Mouse (Mus musculus) brain, embryonic 14.5 days (tissue): ENCODE results near the gene Eif4g3.

Experiments used
- CTCF ChIP-seq: fragments of 200-500 bp; IDR thresholded peaks from 2 replicates; pipeline ENCODE4 v1.5.1; 2012; ENCODE audit warnings: inconsistent platforms, mild to moderate bottlenecking, moderate library complexity, borderline replicate concordance; ENCODE audit not compliant: insufficient read depth, insufficient read length; ENCODE audit errors: extremely low read depth
- POLR2A ChIP-seq: fragments of 200-500 bp; IDR thresholded peaks from 2 replicates; pipeline ENCODE4 v1.6.1; 2012; ENCODE audit warnings: mild to moderate bottlenecking, inconsistent platforms, borderline replicate concordance; ENCODE audit not compliant: poor library complexity, insufficient read depth, insufficient read length, severe bottlenecking; ENCODE audit errors: extremely low read depth

DNA sequence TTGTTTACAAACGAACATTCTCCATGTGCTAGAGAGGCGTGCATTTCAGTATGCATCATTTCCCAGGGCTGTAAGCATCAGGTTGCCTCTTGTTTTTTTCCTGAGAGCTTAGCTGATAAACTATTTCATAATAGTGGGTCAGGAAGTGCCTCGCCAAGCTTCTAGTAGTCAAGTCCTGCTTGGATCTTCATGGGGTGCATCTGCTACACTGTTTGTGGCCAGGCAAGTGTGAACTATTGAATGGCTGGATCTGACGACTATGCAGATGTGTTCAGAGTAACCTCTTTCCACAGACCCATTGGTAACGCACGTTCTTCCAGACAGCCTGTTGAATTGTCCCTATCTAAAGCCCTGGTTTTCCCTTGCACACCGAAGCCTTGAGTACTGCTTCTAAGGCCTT, 135.0 kb downstream of the Eif4g3 start:
- TF ChIP-seq POLR2A (no peak), CTCF (no peak)
